Mouse (Mus musculus): ENCODE measurements around the gene Txnip. TPM values are rescaled to one million over a fixed set of nuclear protein-coding genes. Genes with fewer than 3 reads are reported as not detected.

The Txnip gene
- polyA plus RNA-seq, 1 experiment from 2014 or later, result 502 TPM

DNA sequence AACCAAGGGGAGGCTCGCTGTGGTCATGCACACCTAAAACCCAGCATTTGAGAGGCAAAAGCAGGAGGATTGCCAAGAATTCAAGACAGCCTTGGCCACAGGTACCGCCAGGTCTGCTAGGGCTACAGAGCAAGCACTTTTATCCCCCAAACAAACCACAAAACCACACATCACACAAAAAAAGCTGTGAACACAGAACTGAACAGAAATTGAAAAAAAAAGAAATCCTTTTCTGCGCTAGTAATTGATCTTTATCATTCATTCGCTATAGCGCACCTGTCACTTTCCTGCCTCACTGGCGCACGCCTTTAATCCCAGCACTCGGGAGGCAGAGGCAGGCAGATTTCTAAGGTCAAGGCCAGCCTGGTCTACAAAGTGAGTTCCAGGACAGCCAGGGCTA, 5.5 kb downstream of the Txnip start:
- H3K9me3 ChIP-seq (ENCODE audit: low read length), result no peaks in the 10 kb centered on the region
- DNase-seq (ENCODE audit: low spot score), result peak; percentile 50
- no peak for TF ChIP-seq CTCF (IDR thresholded peaks at IDR 0.05)
- TF ChIP-seq EP300 (IDR thresholded peaks at IDR 0.05), result no peak
- peaks cover 29% of the 10 kb centered on the region for H3K36me3 ChIP-seq (ENCODE audit: insufficient read depth, low read length)
- H3K4me2 ChIP-seq (replicated peaks; ENCODE audit: low read depth, low read length), result no peak overlapping the region
- H3K9ac ChIP-seq (replicated peaks; ENCODE audit: low read depth), result no peak overlapping the region
- H3K27ac ChIP-seq (ENCODE audit: low read length), result peak overlapping the region; percentile 99
- H3K27me3 ChIP-seq (replicated peaks; ENCODE audit: insufficient read depth, low read length), result no peaks in the 10 kb centered on the region
- 84% methylated on average over 8 of the region's 8 CpGs for WGBS
- no peak overlapping the region for H3K4me3 ChIP-seq (ENCODE audit: low read depth, low read length)
- H3K4me1 ChIP-seq (ENCODE audit: insufficient read depth, low read depth, low read length), result peaks cover 8% of the 10 kb centered on the region; the same call in 1 of the 2 replicates
- ATAC-seq, result 0 out of 2 replicates have a peak, but pooled peaks have one; percentile 4

DNA sequence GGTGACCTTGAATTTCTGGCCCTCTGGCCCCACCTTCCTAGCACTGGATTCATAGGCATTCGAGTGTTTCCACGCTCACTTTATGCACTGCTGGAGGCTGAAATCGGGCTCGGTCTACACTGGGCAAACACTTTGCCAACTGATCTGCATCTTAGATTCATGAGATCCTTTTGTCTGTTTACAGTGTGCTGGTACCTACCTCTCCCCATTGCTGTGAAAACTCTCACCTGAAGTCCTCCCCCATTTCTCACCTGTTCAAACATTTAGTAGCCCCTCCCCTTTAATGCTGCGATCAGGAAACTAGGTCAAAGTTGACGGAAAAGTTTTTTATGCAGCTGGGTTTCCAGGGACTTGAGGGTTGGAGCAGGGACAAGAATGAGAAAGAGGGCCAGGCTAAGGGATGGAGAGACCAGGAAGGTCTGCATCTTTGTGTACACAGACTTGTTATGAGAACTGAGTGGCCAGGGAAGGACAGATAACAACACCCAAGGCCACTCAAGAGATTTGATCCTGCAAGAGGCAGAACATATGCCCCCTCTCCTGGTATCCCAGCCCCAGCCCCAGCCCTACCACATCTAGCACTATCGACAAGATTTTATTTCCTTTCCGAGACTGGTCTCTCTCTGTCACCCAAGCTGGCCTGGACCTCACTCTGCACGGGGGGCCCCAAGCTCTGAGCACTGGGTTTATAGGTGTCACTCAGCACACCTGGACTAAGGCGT, 6.3 kb downstream of the Txnip start:
- ATAC-seq (peak; percentile 68), DNase-seq (ENCODE audit: low spot score) (peak; percentile 91)
- H3K36me3 ChIP-seq (ENCODE audit: insufficient read depth, low read length), result peaks cover 24% of the 10 kb centered on the region
- 18% methylated on average over 10 of the region's 10 CpGs for WGBS
- no peak overlapping the region for H3K9ac ChIP-seq (replicated peaks; ENCODE audit: low read depth)
- peak overlapping the region; percentile 25 for H3K4me2 ChIP-seq (replicated peaks; ENCODE audit: low read depth, low read length)
- H3K4me1 ChIP-seq (ENCODE audit: insufficient read depth, low read depth, low read length), result peaks cover 8% of the 10 kb centered on the region; the same call in 1 of the 2 replicates
- peak overlapping the region; percentile 99 for H3K27ac ChIP-seq (ENCODE audit: low read length)
- TF ChIP-seq CTCF (IDR thresholded peaks at IDR 0.05) (no peak), EP300 (IDR thresholded peaks at IDR 0.05) (peak; percentile 89)
- no peak overlapping the region for H3K4me3 ChIP-seq (ENCODE audit: low read depth, low read length)
- H3K9me3 ChIP-seq (ENCODE audit: low read length), result no peaks in the 10 kb centered on the region
- H3K27me3 ChIP-seq (replicated peaks; ENCODE audit: insufficient read depth, low read length), result no peaks in the 10 kb centered on the region

DNA sequence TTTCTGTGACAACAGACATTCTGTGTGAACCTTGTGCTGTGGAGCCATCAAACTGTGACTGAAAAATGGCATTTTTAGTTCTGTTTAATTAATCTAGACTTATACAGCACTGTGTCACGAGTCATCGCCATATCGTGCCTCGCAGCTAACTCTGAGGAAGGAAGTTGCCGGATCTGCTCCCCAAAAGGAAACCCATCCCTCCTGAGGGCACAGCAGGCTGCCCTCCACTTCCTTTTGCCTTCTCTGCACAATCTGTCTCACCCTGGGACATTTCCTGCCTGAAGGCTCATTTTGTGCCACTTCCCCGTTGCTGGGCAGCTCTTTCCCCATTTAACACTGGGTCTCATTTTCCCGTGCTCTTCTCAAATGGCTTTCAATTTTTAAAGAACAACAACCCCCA, 6.9 kb downstream of the Txnip start:
- 11% methylated on average over 7 of the region's 7 CpGs for WGBS
- no peaks in the 10 kb centered on the region for H3K27me3 ChIP-seq (replicated peaks; ENCODE audit: insufficient read depth, low read length)
- H3K36me3 ChIP-seq (ENCODE audit: insufficient read depth, low read length), result peaks cover 18% of the 10 kb centered on the region
- peaks cover 8% of the 10 kb centered on the region; the same call in 1 of the 2 replicates for H3K4me1 ChIP-seq (ENCODE audit: insufficient read depth, low read depth, low read length)
- DNase-seq (ENCODE audit: low spot score) (peak; percentile 85), ATAC-seq (peak; percentile 42)
- peak; percentile 96 for TF ChIP-seq EP300 (IDR thresholded peaks at IDR 0.05)
- no peak for TF ChIP-seq CTCF (IDR thresholded peaks at IDR 0.05)
- no peak overlapping the region for H3K4me3 ChIP-seq (ENCODE audit: low read depth, low read length)
- H3K9ac ChIP-seq (replicated peaks; ENCODE audit: low read depth), result no peak overlapping the region
- H3K9me3 ChIP-seq (ENCODE audit: low read length), result no peaks in the 10 kb centered on the region
- H3K27ac ChIP-seq (ENCODE audit: low read length), result peak overlapping the region; percentile 99
- peak overlapping the region; percentile 25 for H3K4me2 ChIP-seq (replicated peaks; ENCODE audit: low read depth, low read length)

DNA sequence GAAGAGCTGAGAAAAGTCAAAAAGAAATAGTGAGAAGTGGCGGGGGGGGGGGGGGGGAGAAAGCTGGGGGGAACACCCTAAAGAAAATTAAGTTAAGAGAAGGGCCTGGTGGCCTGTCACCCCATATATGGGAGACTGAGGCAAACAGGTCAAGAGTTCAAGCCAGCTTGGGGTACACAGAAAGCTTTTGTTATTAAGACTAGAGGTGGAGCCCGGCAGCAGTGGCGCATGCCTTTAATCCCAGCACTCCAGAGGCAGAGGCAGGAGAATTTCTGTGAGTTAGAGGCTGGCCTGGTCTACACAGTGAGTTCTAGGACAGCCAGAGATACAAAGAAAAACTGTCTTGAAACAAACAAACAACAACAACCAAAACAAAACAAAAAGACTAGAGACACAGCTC, 7.3 kb downstream of the Txnip start:
- Histone ChIP-seq H3K27me3 (replicated peaks; ENCODE audit: insufficient read depth, low read length) (no peaks in the 10 kb centered on the region), H3K36me3 (ENCODE audit: insufficient read depth, low read length) (peaks cover 14% of the 10 kb centered on the region), H3K4me2 (replicated peaks; ENCODE audit: low read depth, low read length) (no peak overlapping the region), H3K27ac (ENCODE audit: low read length) (peak overlapping the region; percentile 99), H3K4me1 (ENCODE audit: insufficient read depth, low read depth, low read length) (peaks cover 8% of the 10 kb centered on the region; the same call in 1 of the 2 replicates), H3K9ac (replicated peaks; ENCODE audit: low read depth) (no peak overlapping the region), H3K4me3 (ENCODE audit: low read depth, low read length) (no peak overlapping the region), H3K9me3 (ENCODE audit: low read length) (no peaks in the 10 kb centered on the region)
- DNase-seq (ENCODE audit: low spot score) (no peak), ATAC-seq (no peak)
- TF ChIP-seq CTCF (IDR thresholded peaks at IDR 0.05) (no peak), EP300 (IDR thresholded peaks at IDR 0.05) (no peak)
- WGBS, result 66% methylated on average over 3 of the region's 3 CpGs

DNA sequence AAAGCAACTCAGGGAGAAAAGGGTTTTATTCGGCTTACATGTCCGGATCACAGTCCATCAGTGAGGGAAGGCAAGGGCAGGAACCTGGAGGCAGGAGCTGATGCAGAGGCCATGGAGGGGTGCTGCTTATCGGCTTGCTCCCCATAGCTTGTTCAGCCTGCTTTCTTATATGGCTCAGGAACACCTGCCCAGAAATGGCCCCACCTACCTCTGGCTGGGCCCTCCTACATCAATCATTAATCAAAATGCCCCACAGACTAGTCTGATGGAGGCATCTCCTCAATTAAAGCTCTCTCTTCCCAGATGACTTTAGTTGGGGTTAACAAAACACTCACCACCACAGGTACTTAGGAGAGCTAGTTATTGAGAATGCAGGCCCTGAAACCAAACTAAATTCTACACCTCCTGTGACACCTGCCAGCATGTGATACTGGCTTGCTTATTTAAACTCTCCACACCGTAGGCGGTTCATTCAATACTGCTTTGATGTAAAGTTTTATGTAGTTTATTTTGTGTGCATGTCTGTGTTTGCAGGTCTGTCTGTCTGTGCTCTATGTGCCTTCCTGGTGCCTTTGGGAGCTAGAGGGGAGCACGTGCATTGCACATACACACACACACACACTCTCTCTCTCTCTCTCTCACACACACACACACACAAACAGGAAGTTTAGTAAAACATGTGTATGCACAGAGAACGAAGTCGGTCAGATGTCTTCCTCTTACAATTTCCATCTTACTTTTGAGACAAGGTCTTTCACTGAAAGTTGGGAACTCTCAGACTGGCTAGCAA, 9.1 kb downstream of the Txnip start:
- H3K36me3 ChIP-seq (ENCODE audit: insufficient read depth, low read length), result no peaks in the 10 kb centered on the region; the same call in 1 of the 2 replicates
- ATAC-seq (no peak), DNase-seq (ENCODE audit: low spot score) (no peak)
- no peaks in the 10 kb centered on the region for H3K27me3 ChIP-seq (replicated peaks; ENCODE audit: insufficient read depth, low read length)
- peaks cover 13% of the 10 kb centered on the region for H3K4me1 ChIP-seq (ENCODE audit: insufficient read depth, low read depth, low read length)
- no peak for TF ChIP-seq CTCF (IDR thresholded peaks at IDR 0.05)
- no peak for TF ChIP-seq EP300 (IDR thresholded peaks at IDR 0.05)
- no peak overlapping the region for H3K4me2 ChIP-seq (replicated peaks; ENCODE audit: low read depth, low read length)
- H3K9me3 ChIP-seq (ENCODE audit: low read length), result no peaks in the 10 kb centered on the region
- H3K27ac ChIP-seq (ENCODE audit: low read length), result no peak overlapping the region
- 62% methylated on average over 8 of the region's 8 CpGs for WGBS
- no peak overlapping the region for H3K4me3 ChIP-seq (ENCODE audit: low read depth, low read length)
- no peak overlapping the region for H3K9ac ChIP-seq (replicated peaks; ENCODE audit: low read depth)

DNA sequence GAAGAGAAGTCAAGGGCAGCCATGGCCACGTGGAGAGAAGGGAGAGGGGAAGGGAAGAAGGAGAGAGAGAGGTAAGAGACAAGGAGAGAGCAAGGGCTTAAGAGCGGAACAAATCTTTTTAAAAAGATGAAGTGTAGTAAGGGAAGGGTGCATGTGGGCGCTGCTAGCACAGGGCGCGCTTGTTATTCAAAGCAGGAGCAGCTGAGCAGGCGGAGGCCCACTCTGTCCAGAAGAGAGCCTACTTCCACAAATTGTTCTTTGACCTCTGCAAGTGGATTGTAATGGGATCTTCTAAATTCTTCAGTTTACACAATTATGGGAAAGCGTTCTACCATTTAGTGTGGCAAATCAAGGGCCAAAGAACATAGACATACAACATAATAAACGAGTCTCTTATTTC, 10.8 kb downstream of the Txnip start:
- TF ChIP-seq CTCF (IDR thresholded peaks at IDR 0.05) (no peak), EP300 (IDR thresholded peaks at IDR 0.05) (no peak)
- no peak for ATAC-seq
- H3K9me3 ChIP-seq (ENCODE audit: low read length), result no peaks in the 10 kb centered on the region
- 62% methylated on average over 8 of the region's 8 CpGs for WGBS
- H3K9ac ChIP-seq (replicated peaks; ENCODE audit: low read depth), result no peak overlapping the region
- no peak overlapping the region for H3K4me2 ChIP-seq (replicated peaks; ENCODE audit: low read depth, low read length)
- DNase-seq (ENCODE audit: low spot score), result no peak
- H3K27ac ChIP-seq (ENCODE audit: low read length), result 0 out of 2 replicates have a peak overlapping the region, but pooled peaks have one; percentile 2
- H3K27me3 ChIP-seq (replicated peaks; ENCODE audit: insufficient read depth, low read length), result no peaks in the 10 kb centered on the region
- no peak overlapping the region for H3K4me3 ChIP-seq (ENCODE audit: low read depth, low read length)
- H3K36me3 ChIP-seq (ENCODE audit: insufficient read depth, low read length), result no peaks in the 10 kb centered on the region
- H3K4me1 ChIP-seq (ENCODE audit: insufficient read depth, low read depth, low read length), result peaks cover 14% of the 10 kb centered on the region
